Mouse (Mus musculus) inflammation-experienced regulatory T-cells, adult 6 months (primary cell): ENCODE results near the gene Syne3. TPM values are rescaled to one million over a fixed set of nuclear protein-coding genes. Genes with fewer than 3 reads are reported as not detected.

Source experiments
- ATAC-seq: one replicate; pipeline ENCODE4 v1.8.0; 2017
- polyA plus RNA-seq, 3 experiments: library from polyadenylated mRNA; unstranded; fragments of 100-300 nt; shearing (Covaris generic); gene quantifications; one replicate each; pipeline ENCODE4 v1.2.1; 2017

The Syne3 gene
- polyA plus RNA-seq, 3 experiments from 2014 or later, result 2.2 to 5.4 (median 3.0) TPM

GRCm38 (mm10) chr12:104998541-104998940, 11.1 kb downstream of the Syne3 start:
- ATAC-seq, result no peak

- no peak for ATAC-seq
Measured at GRCm38 (mm10) chr12:104997641-104998293, 11.8 kb downstream of the Syne3 start.

DNA sequence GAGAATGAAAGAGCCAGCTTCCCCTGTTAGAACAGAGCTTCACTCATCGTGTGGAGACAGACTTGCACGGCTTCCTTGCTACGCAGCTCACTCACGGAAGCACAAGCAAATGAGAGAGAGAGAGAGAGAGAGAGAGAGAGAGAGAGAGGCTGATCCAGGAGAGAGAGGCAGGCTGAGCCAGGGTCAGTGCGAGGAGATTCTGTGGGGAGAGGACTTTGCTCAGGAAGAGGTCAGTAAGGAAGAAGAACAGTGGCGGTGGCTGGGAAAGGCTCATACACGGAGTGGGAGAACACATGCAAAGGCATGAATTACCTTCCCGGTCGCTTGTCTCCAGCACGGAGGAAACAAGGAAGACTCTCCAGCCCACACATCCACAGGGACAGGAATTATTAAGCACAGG, 12.4 kb downstream of the Syne3 start:
- no peak for ATAC-seq

- no peak for ATAC-seq
Measured at GRCm38 (mm10) chr12:104996012-104996728, 13.4 kb downstream of the Syne3 start.

- no peak for ATAC-seq
Measured at GRCm38 (mm10) chr12:104995259-104995876, 14.2 kb downstream of the Syne3 start.

DNA sequence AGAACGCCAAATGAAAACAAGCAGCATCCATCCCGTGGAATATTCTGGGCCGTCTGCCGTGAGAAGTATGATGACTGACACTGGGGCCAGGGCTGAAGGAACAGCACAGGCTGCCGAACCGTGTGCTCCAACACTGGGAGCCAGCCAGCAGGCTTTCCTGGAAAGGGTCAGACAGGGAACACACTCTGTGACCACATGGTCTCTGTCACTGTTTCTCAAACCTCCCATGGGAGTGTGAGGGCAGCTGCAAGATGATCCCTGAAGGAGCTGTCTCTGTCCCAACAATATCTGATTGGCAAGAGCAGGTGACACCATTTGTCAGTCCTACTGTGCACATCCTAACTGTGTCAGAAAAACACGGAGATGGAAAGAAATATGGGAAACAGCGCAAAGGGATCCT, 16.8 kb downstream of the Syne3 start:
- ATAC-seq, result no peak

GRCm38 (mm10) chr12:104992123-104992741, 17.4 kb downstream of the Syne3 start:
- no peak for ATAC-seq

GRCm38 (mm10) chr12:104990741-104991454, 18.7 kb downstream of the Syne3 start:
- peak; percentile 94 for ATAC-seq

DNA sequence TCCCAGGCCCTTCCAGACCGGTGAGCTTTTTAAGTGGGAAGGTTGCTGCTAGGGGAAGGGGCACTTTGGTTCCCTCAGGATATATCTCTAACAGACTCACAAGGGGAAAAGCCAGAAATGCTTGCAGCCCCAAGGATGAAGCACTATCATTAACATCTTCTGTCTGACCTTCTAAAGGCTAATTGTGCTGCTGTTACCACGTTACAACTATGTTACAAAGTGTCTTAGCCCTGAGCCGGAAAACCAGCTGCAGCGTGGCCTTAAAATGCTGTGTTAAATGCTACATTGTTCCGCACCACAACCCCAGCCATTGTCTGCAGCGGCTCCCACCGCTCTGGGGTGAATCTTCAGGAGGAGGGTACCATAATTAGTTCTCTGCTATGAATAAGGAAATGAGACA, 21.7 kb downstream of the Syne3 start:
- no peak for ATAC-seq

DNA sequence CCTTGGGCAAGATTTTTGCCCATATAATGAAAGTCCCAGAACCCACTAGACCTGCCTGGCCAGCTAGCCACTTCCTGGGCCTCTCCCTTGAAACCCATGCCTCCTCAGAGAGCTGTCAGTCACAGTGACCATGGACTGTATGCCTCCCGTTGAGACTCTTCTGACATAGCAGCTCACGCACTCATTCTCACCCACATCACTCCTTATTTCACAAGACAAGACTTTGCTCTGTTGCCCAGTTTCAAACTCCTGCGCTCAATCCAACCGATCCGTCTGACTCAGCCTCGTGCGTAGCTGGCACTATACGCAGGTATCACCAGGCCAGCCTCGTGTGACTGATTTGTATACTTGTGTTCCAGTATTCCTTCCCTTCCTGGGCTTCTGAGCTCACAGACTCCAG, 22.8 kb downstream of the Syne3 start:
- no peak for ATAC-seq

DNA sequence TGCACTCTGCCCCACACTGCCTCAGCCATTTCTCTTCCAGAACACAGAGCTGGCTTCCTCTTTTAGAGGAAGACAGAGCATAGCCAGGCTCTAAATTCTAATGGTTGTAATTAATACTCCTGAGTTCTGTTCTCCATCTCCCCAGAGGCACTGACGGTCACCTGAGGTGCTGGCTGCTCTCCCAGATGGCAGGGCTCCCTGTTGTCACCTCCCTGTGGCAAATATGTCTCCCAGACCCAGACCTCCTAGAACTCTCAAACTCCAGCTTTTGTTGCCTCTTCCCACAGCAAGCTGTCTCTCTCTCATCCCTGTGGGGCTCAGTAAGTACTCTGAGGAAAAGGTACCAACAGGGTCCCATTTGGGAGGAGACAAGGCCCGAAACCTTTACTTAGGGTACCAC, 23.6 kb downstream of the Syne3 start:
- no peak for ATAC-seq

DNA sequence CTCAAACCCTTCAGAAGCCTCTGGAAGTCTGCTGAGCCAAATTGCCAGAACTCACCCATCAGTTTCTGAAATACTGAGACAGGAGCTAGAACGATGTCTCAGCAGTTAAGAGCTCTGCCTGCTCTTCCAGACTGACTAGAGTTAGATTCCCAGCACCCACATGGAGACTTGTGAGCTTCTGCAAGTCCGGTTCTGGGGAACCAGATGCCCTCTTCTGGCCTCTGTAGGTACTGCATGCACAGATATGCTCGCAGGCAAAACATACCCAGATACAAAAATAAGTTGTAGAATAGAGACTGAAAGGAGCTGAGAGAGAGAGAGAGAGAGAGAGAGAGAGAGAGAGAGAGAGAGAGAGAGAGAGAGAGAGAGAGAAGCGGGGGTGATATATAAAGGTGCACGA, 24.5 kb downstream of the Syne3 start:
- no peak for ATAC-seq

DNA sequence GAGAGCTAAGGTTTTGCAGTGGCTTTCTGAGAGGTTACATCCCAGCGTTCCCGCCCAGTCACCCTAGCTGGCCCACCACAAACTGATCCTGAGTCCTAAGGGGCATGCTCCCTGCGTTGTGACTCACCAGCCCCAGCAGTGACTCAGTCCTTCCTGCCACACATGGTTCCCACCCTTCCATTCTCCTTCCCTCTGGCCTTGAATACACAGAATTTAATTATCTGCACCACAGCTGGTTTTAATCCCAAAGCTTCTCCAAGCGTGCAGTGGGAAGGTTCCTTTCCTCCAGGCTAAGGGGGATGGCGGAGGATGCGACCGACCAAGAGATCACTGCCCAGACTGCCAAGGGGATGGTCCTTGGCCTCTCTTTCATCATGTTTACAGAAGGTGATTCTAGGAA, 26.1 kb downstream of the Syne3 start:
- no peak for ATAC-seq

DNA sequence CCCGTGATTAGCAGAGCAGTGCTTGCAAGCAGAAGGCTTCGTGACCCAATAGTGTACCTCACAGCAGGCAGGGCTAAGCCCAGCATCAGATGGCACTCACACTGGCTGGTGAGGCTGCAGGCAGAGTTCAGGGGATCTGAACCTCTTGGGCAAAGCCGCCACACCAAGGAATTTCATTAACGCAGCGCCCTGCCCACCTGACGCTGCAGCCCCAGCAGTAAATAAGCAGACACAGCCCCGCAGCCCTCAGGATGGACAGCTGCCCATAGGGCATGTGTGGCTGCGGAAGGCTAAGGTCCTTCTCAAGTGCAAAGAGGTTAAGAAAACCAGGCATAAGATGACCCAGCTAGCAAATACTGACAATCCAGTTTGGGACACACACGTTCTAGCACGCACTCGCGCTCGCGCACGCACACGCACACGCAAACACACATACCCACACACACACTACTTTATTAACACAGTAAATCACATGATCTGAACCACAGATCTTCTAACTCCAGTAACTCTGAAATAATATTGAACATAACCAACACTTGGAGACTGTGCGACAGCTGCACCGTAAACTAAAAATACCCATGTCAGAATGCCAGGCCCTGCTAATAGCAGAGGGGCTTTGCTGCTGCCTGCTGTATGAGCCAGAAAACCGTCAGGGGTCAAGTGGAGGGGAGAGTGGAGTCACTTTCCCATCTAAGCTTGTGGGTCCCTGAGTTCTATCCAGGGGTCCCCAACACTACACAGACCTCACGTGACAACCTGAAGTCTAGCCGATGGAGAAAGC, 30.5 kb downstream of the Syne3 start:
- no peak for ATAC-seq

- ATAC-seq, result no peak
Measured at GRCm38 (mm10) chr12:104978420-104978819, 31.2 kb downstream of the Syne3 start.

DNA sequence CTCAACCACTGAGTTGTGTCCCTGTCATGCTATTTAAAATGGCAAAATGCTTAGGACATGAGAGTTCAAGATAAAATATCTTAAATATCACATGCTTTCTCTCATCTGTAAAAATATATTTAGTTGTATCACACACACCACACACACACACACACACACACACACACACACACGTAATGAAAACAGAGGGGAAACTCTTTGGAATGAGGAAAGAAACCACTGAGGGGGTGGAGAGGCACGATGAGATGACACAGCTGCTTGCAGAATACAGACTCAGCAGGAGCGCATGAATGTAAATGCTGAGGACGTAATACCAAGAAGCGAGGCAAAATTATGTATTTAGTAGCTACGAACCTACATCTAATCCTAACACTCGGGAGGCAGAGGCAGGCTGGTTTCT, 32.7 kb downstream of the Syne3 start:
- ATAC-seq, result no peak

- no peak for ATAC-seq
Measured at GRCm38 (mm10) chr12:104976331-104976817, 33.2 kb downstream of the Syne3 start.

DNA sequence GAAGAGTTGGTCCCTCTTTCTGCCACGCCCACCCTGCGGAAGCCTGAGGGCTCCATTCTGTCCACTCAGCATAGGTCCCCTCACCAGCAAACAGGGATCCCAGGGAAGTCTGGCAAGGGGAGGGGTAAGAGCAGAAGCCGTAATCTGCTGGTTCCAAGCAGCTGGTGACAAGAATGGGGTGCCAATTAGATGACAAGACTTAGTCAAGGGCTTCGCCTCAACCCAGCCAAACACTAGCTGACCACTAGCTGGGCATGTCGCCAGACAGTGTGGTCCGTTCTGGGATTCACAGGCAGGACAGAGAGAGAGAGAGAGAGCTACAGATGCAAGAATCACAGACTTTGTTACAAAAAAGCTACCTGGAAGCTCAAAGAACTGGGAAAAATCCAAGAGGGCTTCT, 36.7 kb downstream of the Syne3 start:
- ATAC-seq, result no peak

GRCm38 (mm10) chr12:104969618-104970017, 40.0 kb downstream of the Syne3 start:
- ATAC-seq, result no peak

DNA sequence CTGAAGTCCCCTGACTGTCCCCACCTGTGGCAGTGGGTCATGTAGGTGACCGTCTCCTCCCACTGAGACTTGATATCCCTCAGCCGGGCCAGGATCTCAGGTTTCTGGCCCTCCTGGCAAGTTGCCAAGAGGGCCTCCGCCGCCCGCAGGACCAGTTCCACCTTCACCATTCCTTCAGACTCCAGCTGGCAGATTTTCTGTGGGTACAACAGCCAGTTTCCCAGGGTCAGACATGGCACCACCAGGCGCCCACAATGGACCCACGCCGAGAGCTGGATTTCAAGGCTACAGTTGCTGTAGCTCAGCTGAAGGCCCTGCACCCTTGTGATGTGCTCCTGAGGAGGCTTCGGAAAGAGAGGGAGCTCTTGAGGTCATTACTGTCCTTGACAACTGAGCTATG, 40.4 kb downstream of the Syne3 start:
- ATAC-seq, result no peak

GRCm38 (mm10) chr12:104964953-104965911, 44.4 kb downstream of the Syne3 start:
- ATAC-seq, result no peak
